Mouse (Mus musculus) G1E (cell line): Measurements from ENCODE around the gene 4930469K13Rik.

Experiments used
- CTCF ChIP-seq: IDR thresholded peaks from 2 replicates; pipeline ENCODE4 v1.5.1; 2012; ENCODE audit warnings: low read depth, low read length, inconsistent platforms, mixed read lengths
- GATA1 ChIP-seq: IDR thresholded peaks from 2 replicates; pipeline ENCODE4 v1.6.1; 2012; ENCODE audit warnings: borderline replicate concordance, low read length, inconsistent platforms, mixed read lengths
- POLR2AphosphoS5 ChIP-seq: IDR thresholded peaks from 2 replicates; pipeline ENCODE4 v1.6.1; 2012; ENCODE audit warnings: low read depth, low read length, inconsistent platforms; ENCODE audit not compliant: insufficient replicate concordance
- TAL1 ChIP-seq: conservative IDR thresholded peaks from 2 replicates; pipeline ENCODE4 v1.6.1; 2012; ENCODE audit warnings: low read depth, low read length, inconsistent platforms, mixed read lengths

DNA sequence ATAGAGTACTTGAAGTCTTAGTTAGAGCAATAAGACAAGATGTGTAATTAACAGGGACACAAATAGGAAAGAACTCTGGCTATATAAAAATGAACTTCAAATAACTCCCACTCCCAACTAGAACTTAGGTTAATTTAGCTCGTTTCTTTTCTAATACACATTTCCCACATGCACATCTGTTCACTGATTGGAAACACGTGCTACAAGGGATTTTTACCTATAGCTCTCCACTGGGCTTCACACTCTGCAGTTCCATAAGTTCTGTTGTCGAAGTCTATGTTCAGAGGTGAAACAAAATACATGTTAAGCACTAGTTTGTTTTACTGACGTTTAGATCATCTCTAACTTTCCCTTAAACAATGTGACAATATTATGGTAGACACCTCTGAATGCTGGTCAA is 118.2 kb downstream of the 4930469K13Rik start:
- TF ChIP-seq POLR2AphosphoS5 (no peak), TAL1 (no peak), CTCF (no peak), GATA1 (no peak)
